ENCODE assay signal across 8 mouse cellular contexts in the genomic region with DNA sequence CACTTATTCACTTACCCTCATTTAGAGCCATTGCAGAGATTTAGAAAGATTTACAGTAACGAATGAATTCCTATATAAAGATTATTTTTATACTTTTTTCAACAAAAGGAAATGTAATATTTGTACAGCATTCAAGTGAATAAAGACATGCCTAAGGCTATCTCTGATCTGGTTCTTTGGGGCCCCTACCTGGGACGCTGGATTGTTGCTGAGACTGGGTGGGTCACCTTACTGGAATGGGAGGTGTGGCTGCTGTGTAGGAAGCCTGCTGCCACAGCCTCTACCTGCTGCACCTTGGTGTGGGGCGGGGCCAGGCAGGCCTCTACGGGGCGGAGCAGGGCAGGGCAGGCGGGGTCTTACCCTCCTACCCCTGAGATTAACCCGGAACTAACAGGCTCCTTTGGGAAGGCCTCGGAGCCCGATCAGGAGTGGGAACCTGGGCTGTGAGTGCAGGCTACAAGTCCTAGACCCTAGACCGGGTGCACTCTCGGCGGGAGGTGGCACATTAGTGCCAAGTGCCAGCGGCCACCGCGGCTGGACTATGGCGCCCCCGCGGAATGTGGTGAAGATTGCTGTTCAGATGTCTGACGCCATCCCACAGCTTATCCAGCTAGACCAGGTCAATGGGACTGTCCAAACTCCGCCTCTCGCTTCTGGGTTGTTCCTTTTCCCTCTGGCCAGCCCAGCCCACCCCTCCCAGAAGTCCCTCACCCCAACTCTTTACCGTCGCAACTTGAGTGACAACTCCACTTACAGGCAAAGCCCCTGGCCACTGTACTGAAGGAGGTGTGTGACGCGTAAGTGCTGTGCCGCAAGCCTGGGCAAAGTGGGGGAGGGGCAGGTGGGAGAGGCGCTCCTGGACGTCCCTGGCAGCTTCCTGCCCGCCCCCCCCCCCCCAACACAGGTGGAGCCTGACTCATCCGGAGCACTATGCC. TPM values are rescaled to one million over a fixed set of nuclear protein-coding genes. Genes with fewer than 3 reads are reported as not detected.
DNase-seq lines count a peak whose midpoint lies in the region; ATAC-seq and TF ChIP-seq lines count a peak whose summit lies in the region.

TSS of gene Elmo3 (plus strand) at position 391 of the 935 bp plus-strand sequence.

- H3K4me2 ChIP-seq in liver, embryonic 16.5 days (ENCODE audit: low read depth, low read length): peak within 1 kb of the TSS; percentile 59
- H3K4me2 ChIP-seq in neural tube, embryonic 11.5 days (ENCODE audit: low read depth): peak within 1 kb of the TSS; percentile 32

- H3K9me3 ChIP-seq in liver, embryonic 16.5 days (replicated peaks; ENCODE audit: control insufficient read depth, low read length): no peaks in the 10 kb centered on the region
- no peaks in the 10 kb centered on the region for H3K9me3 ChIP-seq in neural tube, embryonic 11.5 days (ENCODE audit: control insufficient read depth, low read length)

- H3K36me3 ChIP-seq in kidney, adult 2 months (ENCODE audit: control insufficient read depth, insufficient read depth, low read length): no peaks in the 10 kb centered on the region; the same call in 1 of the 2 replicates
- H3K36me3 ChIP-seq in liver, embryonic 16.5 days (ENCODE audit: control insufficient read depth, insufficient read depth): peaks cover 79% of the 10 kb centered on the region
- H3K36me3 ChIP-seq in neural tube, embryonic 11.5 days (ENCODE audit: control insufficient read depth, insufficient read depth, low read length): peaks cover 17% of the 10 kb centered on the region

- peaks cover 9% of the 10 kb centered on the region; the same call in 1 of the 2 replicates for H3K4me1 ChIP-seq in kidney, adult 2 months (ENCODE audit: control insufficient read depth, insufficient read depth, low read length)
- peaks cover 49% of the 10 kb centered on the region for H3K4me1 ChIP-seq in liver, embryonic 16.5 days (ENCODE audit: control insufficient read depth, low read depth, low read length)
- peaks cover 8% of the 10 kb centered on the region; the same call in 1 of the 2 replicates for H3K4me1 ChIP-seq in neural tube, embryonic 11.5 days (ENCODE audit: control insufficient read depth, insufficient read depth, low read length)

- H3K4me3 ChIP-seq in kidney, adult 2 months (ENCODE audit: insufficient read depth, low read depth, low read length): peak within 1 kb of the TSS; percentile 66
- peak within 1 kb of the TSS; percentile 53 for H3K4me3 ChIP-seq in liver, embryonic 16.5 days (ENCODE audit: low read depth, low read length)
- peak within 1 kb of the TSS; percentile 8; the same call in 1 of the 2 replicates for H3K4me3 ChIP-seq in neural tube, embryonic 11.5 days (ENCODE audit: low read depth, low read length)

- TF ChIP-seq POLR2A in kidney, adult 2 months (IDR thresholded peaks at IDR 0.05; ENCODE audit: low read depth, low read length): peak; percentile 77

- peak within 1 kb of the TSS; percentile 49; the same call in 1 of the 2 replicates for H3K9ac ChIP-seq in liver, embryonic 16.5 days (ENCODE audit: low read depth, low read length)
- peak within 1 kb of the TSS; percentile 39; the same call in 1 of the 2 replicates for H3K9ac ChIP-seq in neural tube, embryonic 11.5 days (ENCODE audit: low read length)

- H3K27me3 ChIP-seq in kidney, adult 2 months (replicated peaks; ENCODE audit: control insufficient read depth, insufficient read depth, low read length): no peaks in the 10 kb centered on the region
- H3K27me3 ChIP-seq in liver, embryonic 16.5 days (ENCODE audit: control insufficient read depth, insufficient read depth, low read depth, low read length): no peaks in the 10 kb centered on the region
- H3K27me3 ChIP-seq in neural tube, embryonic 11.5 days (ENCODE audit: control insufficient read depth, insufficient read depth, low read length): no peaks in the 10 kb centered on the region

- peak; percentile 82 for ATAC-seq in liver, embryonic 16.5 days (ENCODE audit: low read depth)
- ATAC-seq in neural tube, embryonic 11.5 days (ENCODE audit: insufficient read depth, low FRiP score, low TSS enrichment): peak; percentile 53

- peak within 1 kb of the TSS; percentile 60 for H3K27ac ChIP-seq in kidney, adult 2 months (ENCODE audit: insufficient read depth, low read depth, low read length)
- peak within 1 kb of the TSS; percentile 60 for H3K27ac ChIP-seq in liver, embryonic 16.5 days (ENCODE audit: low read length)
- H3K27ac ChIP-seq in neural tube, embryonic 11.5 days (ENCODE audit: low read depth, low read length): no peak within 1 kb of the TSS

- 0 out of 2 replicates have a peak, but pooled peaks have one; percentile 4 for TF ChIP-seq CTCF in kidney, adult 2 months (conservative IDR thresholded peaks at IDR 0.05; ENCODE audit: insufficient read depth, insufficient read length, low read depth, low read length)

- 6% methylated on average over 27 of the region's 30 CpGs for WGBS in kidney, adult 2 months
- 12% methylated on average over 29 of the region's 30 CpGs for WGBS in liver, embryonic 16.5 days (ENCODE audit: insufficient replicate concordance)
- WGBS in neural tube, embryonic 11.5 days: 6% methylated on average over 28 of the region's 30 CpGs

- peak; percentile 64 to 66 for DNase-seq in spleen, postnatal 10 days (ENCODE audit: low spot score in 2 of 2)
- DNase-seq in spleen, adult 12 weeks (ENCODE audit: low spot score): no peak
- peak; percentile 82 to 87 for DNase-seq in cerebellum, postnatal 10 days
- DNase-seq in gonadal fat pad, adult 2 months (ENCODE audit: low read depth): no peak
- peak; percentile 93 for DNase-seq in kidney, adult 2 months
- DNase-seq in neural tube, embryonic 11.5 days (ENCODE audit: low spot score): peak; percentile 44
- peak; percentile 90 for DNase-seq in urinary bladder, postnatal 14 days (ENCODE audit: low spot score)

RNA-seq across cellular contexts. Expression of gene Elmo3, which starts in this region (rescaled TPM):
- polyA plus RNA-seq in gonadal fat pad, adult 2 months (2012; rRNA removed): 39.3 and 39.9 TPM in 2 replicates
- 49.6 and 60.3 TPM in 2 replicates for polyA plus RNA-seq in kidney, adult 2 months (2012; rRNA removed)
- polyA plus RNA-seq in liver, embryonic 16.5 days (2015; fragmentation: Nextera tagmentation; extraction: Ambion mirVana): 4.7 and 5.3 TPM in 2 replicates
- polyA plus RNA-seq in neural tube, embryonic 11.5 days (2014; fragmentation: Nextera tagmentation; extraction: Ambion mirVana): 1.0 and 1.9 TPM in 2 replicates

Comparison
In these comparisons a context has a peak if more than half of its experiments do, and no peak if none do; other contexts are left out.
1. DNase-seq: peak in spleen, postnatal 10 days (2 of 2), cerebellum, postnatal 10 days (2 of 2), kidney, adult 2 months (single experiment), neural tube, embryonic 11.5 days (single experiment) and urinary bladder, postnatal 14 days (single experiment); none in spleen, adult 12 weeks (single experiment) and gonadal fat pad, adult 2 months (single experiment).
2. H3K4me3 ChIP-seq: peak in every context shown above with its lines; median percentile 66 in kidney, adult 2 months; 53 in liver, embryonic 16.5 days; 8 in neural tube, embryonic 11.5 days.